Mouse (Mus musculus) C2C12 (cell line): ENCODE measurements around the gene Ets1.

Experiments used
- CTCF ChIP-seq: IDR thresholded peaks from one replicate; pipeline ENCODE4 v1.5.1; 2011; ENCODE audit not compliant: control insufficient read depth, insufficient read depth, insufficient read length
- USF1 ChIP-seq: IDR thresholded peaks from one replicate; pipeline ENCODE4 v1.6.1; 2011; ENCODE audit warnings: low read depth, mild to moderate bottlenecking, control low read depth, moderate library complexity

DNA sequence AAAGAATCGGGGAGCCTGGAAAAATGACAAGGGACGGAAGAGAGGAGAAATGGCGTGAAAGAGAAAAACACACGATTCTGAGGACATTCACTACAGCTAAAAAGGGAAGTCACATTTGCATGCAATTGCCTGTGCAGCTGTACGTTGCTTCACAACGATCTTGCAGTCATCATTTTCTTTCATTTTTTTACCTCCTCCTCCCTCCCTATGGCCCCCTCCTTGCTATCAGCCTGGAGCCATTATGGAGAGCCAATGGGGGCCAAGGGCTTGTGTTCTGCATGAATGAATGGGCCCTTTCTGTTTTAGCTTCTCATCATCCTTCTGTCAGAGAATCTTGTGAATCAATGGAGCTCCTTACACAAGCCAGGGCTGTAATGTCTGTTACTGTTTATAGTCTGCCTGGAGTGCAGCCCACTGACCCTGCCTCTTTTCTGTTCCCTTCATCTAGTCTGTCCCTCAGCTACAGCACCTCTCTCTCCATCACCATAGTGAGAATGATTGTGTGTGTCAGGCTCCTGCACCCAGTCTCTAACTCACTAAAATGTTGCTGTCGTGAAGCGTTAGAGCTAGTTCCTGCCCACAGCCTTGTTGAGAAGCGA lies 32.2 kb downstream of the Ets1 start:
- no peak for TF ChIP-seq USF1
- no peak for TF ChIP-seq CTCF
